Mouse (Mus musculus) heart, adult 2 months (tissue): ENCODE results near the gene Gm9803. TPM values are rescaled to one million over a fixed set of nuclear protein-coding genes. Genes with fewer than 3 reads are reported as not detected.

ENCODE experiments used
- DNase-seq, 2 experiments: peaks; one replicate each; pipeline ENCODE4 v3.0.0; 2021
- H3K27ac ChIP-seq: fragments of 200-600 bp; 2 replicates; pipeline ENCODE4 v1.8.1; 2022
- H3K27me3 ChIP-seq: fragments of 200-500 bp; 2 replicates; pipeline ENCODE4 v1.6.1; 2012; ENCODE audit warnings: mild to moderate bottlenecking, low read length, inconsistent platforms, mixed read lengths; ENCODE audit not compliant: control insufficient read depth, insufficient read depth
- H3K36me3 ChIP-seq: fragments of 200-500 bp; 2 replicates; pipeline ENCODE4 v1.6.1; 2012; ENCODE audit warnings: low read length, inconsistent platforms; ENCODE audit not compliant: control insufficient read depth, insufficient read depth
- H3K4me1 ChIP-seq: fragments of 200-500 bp; 2 replicates; pipeline ENCODE4 v1.6.1; 2011; ENCODE audit warnings: low read length; ENCODE audit not compliant: control insufficient read depth, insufficient read depth
- H3K4me3 ChIP-seq: fragments of 200-600 bp; 2 replicates; pipeline ENCODE4 v1.8.1; 2022
- H3K79me2 ChIP-seq: fragments of 200-500 bp; replicated peaks from 2 replicates; pipeline ENCODE4 v1.6.1; 2012; ENCODE audit warnings: mild to moderate bottlenecking, inconsistent platforms, low read length, moderate library complexity, mixed read lengths; ENCODE audit not compliant: control insufficient read depth, insufficient read depth
- H3K9ac ChIP-seq: fragments of 200-500 bp; 2 replicates; pipeline ENCODE4 v1.6.1; 2012; ENCODE audit warnings: low read depth, mild to moderate bottlenecking, control low read depth, inconsistent platforms, low read length, mixed read lengths
- CTCF ChIP-seq: fragments of 200-600 bp; IDR thresholded peaks from 2 replicates; pipeline ENCODE4 v1.8.1; 2022; ENCODE audit warnings: antibody characterized with exemption, mild to moderate bottlenecking, moderate library complexity
- EP300 ChIP-seq: fragments of 200-500 bp; IDR thresholded peaks from 2 replicates; pipeline ENCODE4 v1.6.1; 2011; ENCODE audit warnings: low read depth, low read length, control low read depth; ENCODE audit not compliant: insufficient read depth
- POLR2A ChIP-seq: fragments of 200-500 bp; IDR thresholded peaks from 2 replicates; pipeline ENCODE4 v1.6.1; 2011; ENCODE audit warnings: mild to moderate bottlenecking, low read depth, low read length, control low read depth; ENCODE audit not compliant: insufficient read depth
- WGBS: fragments of 180-500 bp; shearing (Covaris S2); methylation state at CpG from one replicate; pipeline ENCODE4 v1.1.7; 2018; 5-methylcytosine and 5-hydroxymethylcytosine counted together
- intact Hi-C: fragments of 180-260 bp; cut with DNase I; formaldehyde crosslinking; loops from one replicate; pipeline ENCODE4 v1.15.1; 2025
- polyA plus RNA-seq: library from polyadenylated mRNA; depleted of rRNA; stranded (reverse); fragments of >200 nt; gene quantifications from 2 replicates; pipeline ENCODE4 v1.2.3, GENCODE M21; 2012
- total RNA-seq, 2 experiments: library from RNA; stranded (reverse); gene quantifications; 2 replicates each; pipeline ENCODE4 v1.2.3; 2021

Gm9803 gene
- total and polyA plus RNA-seq, 3 experiments: 7.9 to 95.5 (median 18.6) TPM

DNA sequence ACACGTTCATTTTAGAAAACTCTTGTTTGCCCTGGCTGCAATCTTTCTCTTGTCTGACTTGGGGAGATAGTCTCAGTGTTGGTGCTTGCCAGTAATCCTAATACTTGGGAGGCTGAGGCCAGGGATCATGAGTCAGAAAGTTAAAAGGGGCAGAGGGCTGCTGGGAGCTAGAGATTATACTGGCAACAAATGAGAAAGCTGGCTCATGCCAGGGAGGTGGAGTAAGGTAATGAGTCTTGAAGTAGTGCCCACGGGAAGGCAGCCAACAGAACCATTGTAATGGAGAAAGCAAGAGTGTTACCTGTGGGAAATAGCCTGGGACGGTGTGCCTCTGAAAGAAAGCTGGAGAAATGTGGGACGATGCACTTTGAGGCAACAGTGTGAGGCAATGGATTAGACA, 6.0 kb upstream of the Gm9803 start:
- peak; percentile 41 to 58 for DNase-seq
- Histone ChIP-seq H3K36me3 (no peaks in the 10 kb centered on the region), H3K27me3 (no peaks in the 10 kb centered on the region), H3K4me3 (no peak overlapping the region), H3K27ac (peak overlapping the region; percentile 12; the same call in 1 of the 2 replicates), H3K79me2 (no peaks in the 10 kb centered on the region), H3K4me1 (peaks cover 8% of the 10 kb centered on the region; the same call in 1 of the 2 replicates), H3K9ac (no peak overlapping the region)
- TF ChIP-seq CTCF (no peak), EP300 (no peak), POLR2A (no peak)
- WGBS: 37% methylated on average over 4 of the region's 4 CpGs
- intact Hi-C loops: no loop called here

DNA sequence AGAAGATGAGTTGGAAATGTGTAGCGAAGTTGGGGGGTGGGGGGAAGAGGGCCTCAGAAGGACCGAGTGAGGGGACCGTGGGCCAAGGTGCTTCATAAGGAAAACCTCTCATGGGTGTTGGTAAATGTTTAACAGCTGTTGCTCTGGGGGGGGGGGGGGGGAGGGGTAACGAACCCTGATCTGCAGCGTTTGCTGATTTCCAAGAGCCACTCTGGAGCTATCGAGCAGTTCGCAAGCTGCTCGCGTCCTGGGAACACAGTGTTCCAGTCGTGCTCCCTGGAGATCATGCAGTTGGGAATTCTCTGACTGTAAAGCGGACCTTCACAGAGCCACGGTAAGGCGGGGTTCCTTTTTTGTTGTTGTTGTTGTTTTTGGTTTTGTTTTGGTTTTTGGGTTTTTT, 5.5 kb upstream of the Gm9803 start:
- H3K79me2 ChIP-seq: no peaks in the 10 kb centered on the region
- H3K9ac ChIP-seq: no peak overlapping the region
- H3K36me3 ChIP-seq: no peaks in the 10 kb centered on the region
- 48% methylated on average over 11 of the region's 13 CpGs for WGBS
- H3K27ac ChIP-seq: no peak overlapping the region
- peak; percentile 40 to 49 for DNase-seq
- intact Hi-C loops: no loop called here
- TF ChIP-seq EP300: peak; percentile 81
- no peak for TF ChIP-seq CTCF
- TF ChIP-seq POLR2A: peak; percentile 30; the same call in 1 of the 2 replicates
- H3K27me3 ChIP-seq: no peaks in the 10 kb centered on the region
- H3K4me1 ChIP-seq: peaks cover 8% of the 10 kb centered on the region; the same call in 1 of the 2 replicates
- no peak overlapping the region for H3K4me3 ChIP-seq

DNA sequence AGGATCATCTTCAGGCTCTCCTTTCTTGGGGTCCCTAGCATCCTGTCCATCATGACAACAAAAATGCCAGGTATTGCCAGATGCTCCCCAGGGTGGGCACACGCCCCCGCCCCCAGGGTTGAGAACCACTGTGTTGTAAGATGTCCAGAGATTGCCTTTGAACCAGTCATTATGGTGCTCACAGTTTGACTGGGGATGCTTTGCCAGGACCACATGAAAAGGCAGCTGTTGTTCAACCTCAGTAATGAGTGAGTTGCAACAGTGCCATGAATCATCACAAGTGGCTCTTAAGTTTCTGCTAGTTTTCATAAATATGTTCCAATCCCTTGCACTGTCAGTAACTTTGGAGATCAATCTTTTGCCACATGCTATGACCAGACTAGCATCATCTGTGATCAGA, 3.9 kb upstream of the Gm9803 start:
- no peak overlapping the region for H3K27ac ChIP-seq
- 95% methylated on average over 2 of the region's 2 CpGs for WGBS

DNA sequence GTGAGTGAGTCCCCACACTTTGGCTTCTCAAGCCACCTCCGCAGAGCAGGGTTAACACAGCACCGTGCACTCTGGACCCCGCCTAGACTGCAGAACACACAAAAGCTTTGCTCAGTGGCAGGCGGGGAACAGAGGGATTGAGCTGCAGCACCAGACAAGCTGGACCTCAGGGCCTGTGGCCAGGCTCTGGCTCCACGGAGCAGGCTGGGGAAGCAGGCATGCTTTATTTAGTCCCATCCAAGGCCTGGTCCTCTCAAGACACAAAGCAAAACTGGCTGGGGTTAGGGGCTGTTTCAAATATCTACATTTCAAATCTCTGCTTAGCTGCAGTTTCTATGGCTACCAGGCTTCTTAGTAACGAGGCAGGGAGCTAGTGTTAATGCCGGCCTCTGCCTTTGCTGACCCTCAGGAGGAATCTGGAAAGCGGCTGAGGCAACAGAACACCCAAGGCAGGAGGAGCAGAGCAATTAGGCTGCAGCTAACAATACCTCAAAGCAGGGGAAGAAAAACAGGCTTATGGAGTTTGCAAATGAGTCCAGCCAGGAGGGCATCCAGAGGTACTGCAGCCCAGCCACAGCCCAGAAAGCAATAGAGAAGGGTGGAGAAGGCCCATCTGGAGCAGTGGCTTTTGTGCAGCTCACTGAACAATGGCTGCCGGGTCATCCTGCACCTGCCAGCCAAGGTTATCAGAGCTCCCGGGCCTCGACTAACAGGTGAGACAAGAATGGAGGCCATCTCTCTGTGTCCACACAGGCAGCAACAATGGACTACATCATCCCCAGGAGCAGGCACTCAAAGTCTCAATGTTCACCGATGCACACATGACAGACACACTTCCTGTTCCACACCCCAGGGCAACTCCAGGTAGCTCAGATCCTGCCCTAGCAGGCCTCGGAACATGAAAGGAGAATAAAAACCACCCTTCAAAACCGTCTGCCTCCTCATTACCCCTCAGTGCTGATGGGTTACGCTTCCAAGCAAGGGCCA, 3.7 kb downstream of the Gm9803 start:
- H3K4me1 ChIP-seq: no peaks in the 10 kb centered on the region
- no peaks in the 10 kb centered on the region for H3K79me2 ChIP-seq
- no peak overlapping the region for H3K27ac ChIP-seq
- H3K9ac ChIP-seq: no peak overlapping the region
- intact Hi-C loops: no loop called here
- no peak for DNase-seq
- WGBS: 58% methylated on average over 15 of the region's 15 CpGs
- H3K27me3 ChIP-seq: no peaks in the 10 kb centered on the region
- H3K4me3 ChIP-seq: no peak overlapping the region
- H3K36me3 ChIP-seq: no peaks in the 10 kb centered on the region
- TF ChIP-seq CTCF: no peak
- no peak for TF ChIP-seq EP300
- TF ChIP-seq POLR2A: no peak

More for the DNA sequence above, 3.9 kb upstream of the Gm9803 start:
- no peak overlapping the region for H3K4me3 ChIP-seq
- no peaks in the 10 kb centered on the region for H3K27me3 ChIP-seq
- H3K4me1 ChIP-seq: peaks cover 8% of the 10 kb centered on the region; the same call in 1 of the 2 replicates
- intact Hi-C loops: no loop called here
- H3K9ac ChIP-seq: no peak overlapping the region
- TF ChIP-seq EP300 (no peak), CTCF (no peak), POLR2A (no peak)
- H3K36me3 ChIP-seq: no peaks in the 10 kb centered on the region
- DNase-seq: no peak
- no peaks in the 10 kb centered on the region for H3K79me2 ChIP-seq

DNA sequence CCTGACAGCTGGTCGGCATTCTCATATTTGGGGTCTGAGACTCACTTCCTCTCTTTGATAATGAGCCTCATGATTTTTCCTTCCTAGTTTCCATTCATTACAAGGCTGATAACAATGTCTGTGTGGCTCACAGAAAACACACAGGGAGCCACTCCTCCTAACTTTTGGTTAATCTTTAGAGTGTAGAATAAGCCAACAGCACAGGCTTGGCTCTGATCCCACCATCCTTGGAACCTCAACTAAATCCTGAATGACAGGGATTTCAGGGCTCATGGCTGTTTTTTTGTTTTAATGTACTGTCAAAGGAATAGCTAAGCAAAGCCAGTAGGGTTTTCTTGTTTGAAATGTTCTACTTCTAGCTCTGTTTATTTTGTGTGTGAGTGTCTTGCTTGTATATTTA, 10.5 kb downstream of the Gm9803 start:
- no peaks in the 10 kb centered on the region for H3K27me3 ChIP-seq
- 0 out of 2 replicates have a peak, but pooled peaks cover 1% of the 10 kb centered on the region for H3K79me2 ChIP-seq
- H3K36me3 ChIP-seq: peaks cover 3% of the 10 kb centered on the region; the same call in 1 of the 2 replicates
- no peak overlapping the region for H3K4me3 ChIP-seq
- intact Hi-C loops: loop anchor here (10.0 kb wide), 1 partner anchor 1530 kb away; the partner anchor contains the start of gene Prep
- DNase-seq: no peak
- TF ChIP-seq CTCF (no peak), POLR2A (no peak), EP300 (no peak)
- H3K27ac ChIP-seq: no peak overlapping the region
- H3K9ac ChIP-seq: no peak overlapping the region
- peaks cover 3% of the 10 kb centered on the region for H3K4me1 ChIP-seq
- 39% methylated on average over 1 of the region's 1 CpGs for WGBS

GRCm38 (mm10) chr10:43537652-43538051, 13.8 kb downstream of the Gm9803 start:
- DNase-seq: no peak
- no peak overlapping the region for H3K9ac ChIP-seq
- no peak for TF ChIP-seq POLR2A
- no peak for TF ChIP-seq EP300
- H3K27me3 ChIP-seq: no peaks in the 10 kb centered on the region
- H3K36me3 ChIP-seq: peaks cover 3% of the 10 kb centered on the region; the same call in 1 of the 2 replicates
- no peak overlapping the region for H3K27ac ChIP-seq
- 77% methylated on average over 7 of the region's 7 CpGs for WGBS
- peaks cover 4% of the 10 kb centered on the region for H3K4me1 ChIP-seq
- H3K79me2 ChIP-seq: peaks cover 1% of the 10 kb centered on the region; the same call in 1 of the 2 replicates
- no peak overlapping the region for H3K4me3 ChIP-seq
- intact Hi-C loops: loop anchor here (10.0 kb wide), 1 partner anchor 1527 kb away; the partner anchor contains the start of gene Prep
